Mouse (Mus musculus) G1E (cell line): ENCODE results near the gene Gm1673.

ENCODE experiments used
- CTCF ChIP-seq: IDR thresholded peaks from 2 replicates; pipeline ENCODE4 v1.5.1; 2012; ENCODE audit warnings: low read depth, low read length, inconsistent platforms, mixed read lengths
- GATA1 ChIP-seq: IDR thresholded peaks from 2 replicates; pipeline ENCODE4 v1.6.1; 2012; ENCODE audit warnings: borderline replicate concordance, low read length, inconsistent platforms, mixed read lengths
- GATA2 ChIP-seq: IDR thresholded peaks from 2 replicates; pipeline ENCODE4 v1.6.1; 2012; ENCODE audit warnings: low read depth, low read length, inconsistent platforms, borderline replicate concordance
- POLR2AphosphoS5 ChIP-seq: IDR thresholded peaks from 2 replicates; pipeline ENCODE4 v1.6.1; 2012; ENCODE audit warnings: low read depth, low read length, inconsistent platforms; ENCODE audit not compliant: insufficient replicate concordance
- TAL1 ChIP-seq: conservative IDR thresholded peaks from 2 replicates; pipeline ENCODE4 v1.6.1; 2012; ENCODE audit warnings: low read depth, low read length, inconsistent platforms, mixed read lengths

DNA sequence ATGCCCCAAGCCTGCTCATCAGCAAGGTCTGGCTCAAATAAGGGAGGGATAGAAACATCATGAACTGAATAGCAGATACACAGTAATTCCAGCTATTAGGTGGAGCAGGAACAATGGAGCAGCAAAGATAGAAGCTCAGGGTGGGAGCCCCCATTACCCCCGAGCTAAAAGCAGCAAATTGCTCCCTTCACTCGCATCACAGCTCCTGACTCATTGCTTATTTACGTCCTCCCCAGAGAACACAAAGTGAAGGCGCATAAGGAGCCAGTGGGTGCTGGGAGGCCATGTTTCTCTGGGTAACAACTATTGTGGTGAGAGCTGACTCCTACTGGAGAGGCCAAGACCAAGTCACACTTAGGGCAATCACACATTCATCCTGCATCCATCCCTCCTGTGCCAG is 46.9 kb downstream of the Gm1673 start:
- TF ChIP-seq CTCF, result no peak
- no peak for TF ChIP-seq TAL1
- TF ChIP-seq GATA1, result no peak
- TF ChIP-seq POLR2AphosphoS5, result no peak
- TF ChIP-seq GATA2, result no peak
